11 mouse cellular contexts compared by ENCODE assay signal in the genomic region with DNA sequence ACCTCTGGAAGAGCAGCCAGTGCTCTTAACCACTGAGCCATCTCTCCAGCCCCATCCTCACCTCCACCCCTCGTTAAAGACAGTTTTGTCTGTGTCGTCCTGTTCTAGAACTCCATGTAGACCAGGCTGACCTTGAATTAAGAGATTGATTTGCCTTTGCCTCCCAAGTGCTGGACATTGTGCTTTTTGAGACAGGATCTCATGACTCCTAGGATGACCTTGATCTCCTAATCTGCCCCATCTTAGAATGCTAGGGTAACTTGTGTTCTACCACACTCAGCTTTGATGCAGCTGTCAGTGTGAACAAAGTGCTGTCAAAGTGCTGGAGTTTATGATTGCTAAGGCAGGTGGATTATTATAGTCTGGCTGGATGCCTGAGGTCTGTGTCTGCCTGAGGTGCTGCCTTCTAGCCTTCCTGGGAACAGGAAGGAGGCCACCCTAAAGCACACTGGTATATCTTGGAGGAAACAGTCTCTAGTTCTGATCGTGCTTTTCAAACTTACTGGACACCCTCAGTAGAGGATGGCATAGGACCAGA.
"Had no signal": no experiment of that assay in that cellular context is flagged by ENCODE, and none has a peak within 500 bp of the region (broad histone marks: within the 10 kb centered on the region; RNA-seq: fewer than 3 reads in every experiment).

No protein-coding gene starts in this region.

- H3K9ac ChIP-seq: lung, embryonic 14.5 days; midbrain, embryonic 12.5 days; neural tube, embryonic 12.5 days; stomach, embryonic 15.5 days had no signal

- H3K9me3 ChIP-seq: midbrain, embryonic 10.5 days; midbrain, embryonic 12.5 days; neural tube, embryonic 12.5 days; stomach, embryonic 15.5 days had no signal

- ATAC-seq: midbrain, embryonic 16.5 days had no signal

- H3K4me2 ChIP-seq: lung, embryonic 14.5 days; midbrain, embryonic 12.5 days; neural tube, embryonic 12.5 days; stomach, embryonic 15.5 days had no signal

- H3K4me3 ChIP-seq: midbrain, embryonic 10.5 days; midbrain, embryonic 12.5 days; neural tube, embryonic 12.5 days; stomach, embryonic 15.5 days had no signal

- H3K27ac ChIP-seq: midbrain, embryonic 10.5 days; midbrain, embryonic 12.5 days; neural tube, embryonic 12.5 days; stomach, embryonic 15.5 days; stomach, postnatal 0 days had no signal

- H3K4me1 ChIP-seq: midbrain, embryonic 10.5 days; midbrain, embryonic 12.5 days; neural tube, embryonic 12.5 days had no signal

- H3K27me3 ChIP-seq: midbrain, embryonic 12.5 days; neural tube, embryonic 12.5 days; stomach, embryonic 15.5 days had no signal

- DNase-seq: lung, embryonic 14.5 days; lung, postnatal 10 days; midbrain, embryonic 14.5 days; right cerebral cortex, postnatal 14 days; thymus, adult 2 months had no signal

- H3K36me3 ChIP-seq: midbrain, embryonic 10.5 days; midbrain, embryonic 12.5 days; neural tube, embryonic 12.5 days; stomach, embryonic 15.5 days had no signal
